17 mouse cellular contexts compared by ENCODE assay signal in the genomic region with DNA sequence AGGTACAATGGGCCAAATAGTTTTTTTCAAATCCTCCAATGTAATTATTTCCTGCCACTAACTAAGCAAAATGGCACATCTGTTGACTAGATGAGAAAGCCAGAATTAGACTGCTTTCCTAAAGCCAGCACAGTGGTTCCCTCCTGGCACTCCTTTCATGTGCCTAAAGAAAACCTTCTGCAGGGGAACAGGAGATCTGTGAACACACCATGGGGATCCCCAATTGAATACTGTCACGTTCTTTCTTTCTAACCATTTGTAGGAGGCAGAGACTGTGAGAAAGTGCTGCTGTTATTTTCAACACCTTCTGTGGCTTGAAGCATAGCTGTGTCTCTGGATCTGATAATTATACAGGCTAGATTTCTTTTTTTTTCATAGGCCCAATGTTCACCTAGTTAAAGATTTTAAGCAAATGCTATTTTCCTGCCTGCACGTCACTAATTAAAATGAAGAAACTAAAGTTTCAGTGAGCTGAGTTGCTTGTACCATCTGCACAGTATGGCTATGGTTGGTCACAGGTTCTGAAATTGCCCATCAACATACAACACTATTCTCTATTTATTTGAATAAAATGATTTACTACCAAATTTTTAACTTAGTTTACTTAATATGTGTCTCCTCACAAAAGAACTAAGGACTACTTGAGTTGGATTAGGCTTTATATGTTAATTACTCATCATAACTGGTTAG.
DNase-seq lines count a peak whose midpoint lies in the region; ATAC-seq lines count a peak whose summit lies in the region.
"Had no signal": no experiment of that assay in that cellular context is flagged by ENCODE, and none has a peak within 500 bp of the region (broad histone marks: within the 10 kb centered on the region; RNA-seq: fewer than 3 reads in every experiment).

No protein-coding gene starts in this region.

- ATAC-seq in frontal cortex, adult (ENCODE audit: low TSS enrichment): peak; percentile 98
- ATAC-seq in midbrain, embryonic 15.5 days (replicated peaks): peak; percentile 80
- ATAC-seq in midbrain, embryonic 13.5 days: no peak
- ATAC-seq in forebrain, embryonic 16.5 days: peak; percentile 94
- ATAC-seq: inflammation-experienced regulatory T-cells, adult 6 months had no signal

- no peaks in the 10 kb centered on the region for H3K36me3 ChIP-seq in midbrain, embryonic 15.5 days (replicated peaks)
- no peaks in the 10 kb centered on the region for H3K36me3 ChIP-seq in midbrain, embryonic 13.5 days
- H3K36me3 ChIP-seq in forebrain, embryonic 16.5 days (ENCODE audit: control insufficient read depth, insufficient read depth): no peaks in the 10 kb centered on the region
- H3K36me3 ChIP-seq: heart, embryonic 10.5 days; limb, embryonic 15.5 days; stomach, embryonic 15.5 days had no signal

- no peaks in the 10 kb centered on the region for H3K27me3 ChIP-seq in midbrain, embryonic 15.5 days (replicated peaks)
- H3K27me3 ChIP-seq in midbrain, embryonic 13.5 days: no peaks in the 10 kb centered on the region
- no peaks in the 10 kb centered on the region for H3K27me3 ChIP-seq in forebrain, embryonic 16.5 days (replicated peaks; ENCODE audit: control insufficient read depth, insufficient read depth, low read length)
- H3K27me3 ChIP-seq: limb, embryonic 15.5 days; stomach, embryonic 15.5 days had no signal

- H3K4me1 ChIP-seq in midbrain, embryonic 15.5 days: no peaks in the 10 kb centered on the region
- H3K4me1 ChIP-seq in midbrain, embryonic 13.5 days (replicated peaks): no peaks in the 10 kb centered on the region
- no peaks in the 10 kb centered on the region for H3K4me1 ChIP-seq in forebrain, embryonic 16.5 days (replicated peaks; ENCODE audit: control insufficient read depth, insufficient read depth, low read length)
- H3K4me1 ChIP-seq: heart, embryonic 10.5 days; limb, embryonic 15.5 days; stomach, embryonic 15.5 days had no signal

- no peak overlapping the region for H3K9ac ChIP-seq in midbrain, embryonic 15.5 days
- H3K9ac ChIP-seq in midbrain, embryonic 13.5 days (replicated peaks): no peak overlapping the region
- no peak overlapping the region for H3K9ac ChIP-seq in forebrain, embryonic 16.5 days (replicated peaks; ENCODE audit: low read depth, low read length)
- H3K9ac ChIP-seq: limb, embryonic 15.5 days; stomach, embryonic 15.5 days had no signal

- no peak for DNase-seq in frontal cortex, postnatal 14 days (ENCODE audit: low spot score in 2 of 2)
- peak; percentile 88 for DNase-seq in telencephalon, adult 2 months (ENCODE audit: low read depth, low spot score)
- no peak for DNase-seq in gastrocnemius, postnatal 14 days
- DNase-seq: adrenal gland, adult 8-10 months; B cell, adult 2 months; heart, postnatal 4 days; lung, adult 18-20 months; thymus, postnatal 36 days had no signal

- H3K4me3 ChIP-seq in midbrain, embryonic 15.5 days: no peak overlapping the region
- H3K4me3 ChIP-seq in midbrain, embryonic 13.5 days (replicated peaks): no peak overlapping the region
- no peak overlapping the region for H3K4me3 ChIP-seq in forebrain, embryonic 16.5 days (replicated peaks; ENCODE audit: low read length)
- H3K4me3 ChIP-seq: heart, embryonic 10.5 days; limb, embryonic 15.5 days; myocyte; stomach, embryonic 15.5 days had no signal

- no peaks in the 10 kb centered on the region for H3K9me3 ChIP-seq in midbrain, embryonic 15.5 days
- H3K9me3 ChIP-seq in midbrain, embryonic 13.5 days: no peaks in the 10 kb centered on the region
- H3K9me3 ChIP-seq in forebrain, embryonic 16.5 days (ENCODE audit: control insufficient read depth, low read length): no peaks in the 10 kb centered on the region
- H3K9me3 ChIP-seq: heart, embryonic 10.5 days; limb, embryonic 15.5 days; stomach, embryonic 15.5 days had no signal

- intact Hi-C loops in gastrocnemius, postnatal 14 days (cut with DNase I; ENCODE audit: low total_unique reads): no loop called here

- no peak overlapping the region for H3K4me2 ChIP-seq in midbrain, embryonic 15.5 days
- H3K4me2 ChIP-seq in midbrain, embryonic 13.5 days (replicated peaks): no peak overlapping the region
- H3K4me2 ChIP-seq in forebrain, embryonic 16.5 days (ENCODE audit: low read length): no peak overlapping the region
- H3K4me2 ChIP-seq: limb, embryonic 15.5 days; stomach, embryonic 15.5 days had no signal

- whole genome bisulfite sequencing in midbrain, embryonic 15.5 days: 41% methylated on average over 2 of the region's 2 CpGs
- WGBS in midbrain, embryonic 13.5 days: 34% methylated on average over 2 of the region's 2 CpGs
- WGBS in forebrain, embryonic 16.5 days: 7% methylated on average over 2 of the region's 2 CpGs

- no peak overlapping the region for H3K27ac ChIP-seq in midbrain, embryonic 15.5 days
- H3K27ac ChIP-seq in midbrain, embryonic 13.5 days: no peak overlapping the region
- no peak overlapping the region for H3K27ac ChIP-seq in forebrain, embryonic 16.5 days (ENCODE audit: low read length)
- H3K27ac ChIP-seq: heart, embryonic 10.5 days; limb, embryonic 15.5 days; stomach, embryonic 15.5 days had no signal
